Mouse (Mus musculus) kidney, postnatal 25 days (tissue): Measurements from ENCODE around the gene Timd4.
A peak's percentile ranks its signal among the peaks of the same experiment; 100 is the strongest.

Source experiments
- DNase-seq, 2 experiments: peaks; one replicate each; pipeline ENCODE4 v3.0.0; 2021; ENCODE audit warnings: mixed read lengths in 2 of 2

The Timd4 gene

DNA sequence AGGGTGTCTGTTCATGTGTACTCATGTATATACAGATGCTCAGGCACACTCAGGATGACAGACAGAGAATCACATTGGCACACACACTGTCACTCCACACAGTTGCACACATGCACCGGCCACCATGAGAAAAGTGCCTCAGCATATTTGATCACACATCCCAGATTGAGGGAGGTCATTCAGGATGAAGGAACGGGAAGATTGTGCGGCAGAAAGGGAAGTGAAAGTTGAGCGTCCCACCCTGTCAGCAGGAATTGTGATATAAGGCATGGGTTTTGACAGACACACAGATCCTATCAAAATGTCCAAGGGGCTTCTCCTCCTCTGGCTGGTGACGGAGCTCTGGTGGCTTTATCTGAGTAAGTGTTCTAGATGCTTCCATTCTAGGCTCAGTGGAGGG, at the start of gene Timd4:
Gene Timd4 (plus strand): TSS at position 290 of the 400 bp plus-strand sequence.
- no peak for DNase-seq

DNA sequence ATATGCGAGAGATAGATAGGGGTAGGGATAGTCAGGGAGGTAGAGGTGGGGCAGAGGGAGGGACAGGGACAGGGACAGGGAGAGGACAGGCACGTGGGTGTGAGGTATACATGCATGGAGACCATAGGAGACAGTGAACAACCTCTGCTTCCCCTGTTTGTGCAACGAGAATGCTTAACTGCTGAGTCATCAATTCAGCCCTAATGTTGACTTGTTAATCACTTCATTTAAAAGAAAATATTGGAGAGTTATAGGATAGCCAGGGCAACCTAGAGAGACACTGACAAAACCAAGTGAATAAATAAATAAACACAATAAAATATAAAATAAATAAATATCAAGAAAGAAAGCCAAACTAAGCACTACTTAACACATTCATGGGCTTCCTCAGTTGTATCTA, 33.7 kb upstream of the Timd4 start:
- no peak for DNase-seq

DNA sequence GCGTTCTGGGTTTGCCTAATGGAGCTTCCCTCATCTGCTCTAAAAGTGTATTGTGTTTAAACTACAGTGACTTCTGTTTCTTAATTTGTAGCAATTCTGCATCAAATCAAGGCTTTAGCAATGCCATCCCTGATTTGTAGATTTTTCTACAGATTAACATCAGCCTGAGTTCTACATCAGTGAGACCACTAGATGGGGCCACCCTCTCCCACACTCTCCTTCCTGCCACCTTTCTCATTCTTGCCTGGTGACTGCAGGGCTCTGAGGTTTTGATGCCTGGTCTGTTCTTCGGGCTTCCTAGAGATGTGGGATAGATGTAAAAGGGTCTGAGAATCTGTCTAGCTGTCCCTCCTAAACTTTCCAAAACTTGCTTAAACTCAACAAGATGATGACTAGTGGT, 30.8 kb upstream of the Timd4 start:
- no peak for DNase-seq

DNA sequence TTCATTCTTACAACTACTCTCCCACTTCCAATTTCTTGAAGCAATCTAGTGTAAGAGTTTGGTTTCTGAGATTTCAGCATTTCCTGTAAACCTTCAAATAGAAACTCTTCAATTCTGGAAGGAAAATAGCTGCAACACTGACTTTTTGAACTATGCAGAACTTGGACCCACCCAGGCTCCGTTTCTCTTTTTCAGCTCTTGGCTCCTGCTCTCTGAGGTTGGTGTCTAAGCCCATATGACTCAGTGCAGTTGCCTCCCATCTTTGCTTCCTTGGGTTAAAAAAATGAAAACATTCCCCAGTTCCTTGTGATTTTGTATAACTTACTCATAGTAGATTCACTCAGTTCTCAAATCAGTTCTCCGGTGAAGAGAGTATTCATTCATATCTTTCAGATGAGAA, 6.2 kb upstream of the Timd4 start:
- no peak for DNase-seq

DNA sequence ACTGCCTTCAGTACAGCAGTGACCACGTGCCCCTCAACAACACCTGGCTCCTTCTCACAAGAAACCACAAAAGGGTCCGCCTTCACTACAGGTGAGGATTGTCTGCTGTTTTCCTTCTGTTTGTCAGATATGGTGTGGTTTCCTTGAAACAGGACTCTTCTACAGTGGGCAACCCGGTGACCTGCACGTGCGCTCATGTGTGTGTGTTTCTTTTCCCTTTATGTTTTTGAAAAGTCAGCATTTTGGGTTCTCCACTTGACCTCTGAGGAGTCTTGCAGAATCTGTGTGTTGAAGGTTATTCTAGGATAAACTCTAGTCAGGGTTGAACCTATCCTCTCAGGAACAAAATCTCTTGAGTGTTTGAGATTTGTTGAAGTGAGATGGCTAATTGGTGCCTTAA, 7.1 kb downstream of the Timd4 start:
- DNase-seq = no peak

DNA sequence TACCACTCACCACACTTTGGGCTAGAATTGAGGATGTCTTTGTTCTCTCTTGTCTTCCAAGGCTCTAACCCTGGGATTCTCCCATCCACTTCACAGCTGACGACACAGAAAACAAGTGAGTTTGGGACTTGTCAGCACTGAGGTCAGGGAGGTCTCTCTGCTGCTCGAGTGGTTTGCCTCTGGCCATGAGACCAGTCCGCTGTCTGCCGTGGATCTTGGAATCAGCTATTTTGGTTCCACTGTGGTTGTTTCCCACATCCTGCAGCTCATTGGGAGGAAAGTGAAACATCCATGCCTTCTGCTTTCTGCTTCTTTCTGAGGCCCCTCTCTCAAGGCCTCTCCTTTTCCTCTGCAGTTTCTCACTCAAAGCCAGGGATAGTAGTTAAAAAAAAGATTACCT, 9.3 kb downstream of the Timd4 start:
- no peak for DNase-seq

DNA sequence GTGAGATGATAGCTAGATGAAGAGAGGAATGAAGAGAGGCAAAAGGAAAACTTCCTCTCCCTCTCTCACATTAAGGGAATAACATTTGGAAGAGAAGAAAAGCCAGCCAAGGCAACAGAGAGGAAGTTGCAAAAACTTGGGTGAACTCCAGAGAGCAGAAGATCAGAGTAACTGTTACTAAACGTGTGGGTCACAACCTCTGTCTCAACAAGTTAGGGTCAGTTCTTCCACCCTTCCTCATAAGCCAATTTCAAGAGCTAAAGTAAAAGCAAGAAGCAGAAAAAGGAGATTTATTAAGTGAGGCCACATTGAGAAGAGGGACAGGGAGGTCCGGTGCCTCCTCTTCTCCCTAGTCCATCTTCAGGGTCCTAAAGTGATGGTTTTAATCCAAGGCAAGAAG, 19.7 kb downstream of the Timd4 start:
- peak in 1 of 2 experiments; percentile 9 for DNase-seq

- DNase-seq = no peak
These were observed 24.5 kb downstream of the Timd4 start for GRCm38 (mm10) chr11:46835080-46835479.

DNA sequence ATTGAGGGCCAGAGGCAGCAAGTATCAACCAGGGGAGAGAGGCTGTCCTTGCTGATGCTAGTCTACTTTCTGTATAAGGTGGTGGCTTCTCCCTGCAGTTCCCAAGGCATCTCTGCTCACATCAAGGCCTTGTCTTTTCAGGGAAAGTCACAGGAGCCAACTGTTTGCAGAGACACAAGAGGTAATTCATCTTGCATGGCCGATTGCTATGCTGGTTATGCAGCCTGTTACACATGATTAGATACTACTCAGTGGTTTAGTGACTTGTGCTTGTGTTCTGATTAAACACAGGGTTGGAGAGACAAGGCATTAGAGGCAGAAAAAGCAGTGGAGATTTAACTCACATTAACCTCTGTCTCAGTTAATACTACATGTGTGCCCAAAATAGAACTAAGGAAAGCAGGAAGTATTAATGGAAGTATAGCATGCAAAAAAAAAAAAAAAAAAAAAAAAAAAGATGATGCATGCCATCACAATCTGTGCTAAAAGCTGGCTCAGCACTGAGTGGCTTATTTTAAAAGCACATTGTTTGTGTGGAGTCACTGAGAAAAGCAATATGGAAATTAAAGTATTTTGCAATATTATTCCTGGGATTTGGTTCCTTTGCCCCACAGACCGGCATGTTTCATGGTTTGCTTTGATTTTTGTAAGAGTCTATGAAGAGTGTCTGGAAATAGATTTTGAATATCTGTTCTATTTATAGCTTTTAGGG, 31.6 kb downstream of the Timd4 start:
- no peak for DNase-seq

GRCm38 (mm10) chr11:46846661-46847060, 36.1 kb downstream of the Timd4 start:
- peak; percentile 50 to 77 for DNase-seq

DNA sequence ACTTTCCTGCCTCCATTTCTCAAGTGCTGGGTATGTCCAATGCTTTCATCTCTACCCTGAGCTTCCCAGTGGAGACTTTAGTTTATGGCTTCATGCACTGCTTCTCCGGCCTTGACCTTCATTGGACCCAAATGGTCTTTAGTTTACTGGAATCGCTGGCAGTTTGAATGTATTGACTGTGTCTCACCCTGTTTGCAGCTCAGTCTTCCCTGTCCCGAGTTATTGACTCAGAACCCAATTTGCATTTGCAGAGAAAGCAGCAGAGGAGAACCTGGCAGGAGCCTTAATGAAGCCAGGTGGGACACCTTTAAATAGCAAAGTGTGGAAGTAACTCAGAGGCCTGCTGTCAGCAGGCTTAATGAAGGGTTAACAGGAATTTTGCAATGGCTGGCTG, 37.2 kb downstream of the Timd4 start:
- DNase-seq = no peak

DNA sequence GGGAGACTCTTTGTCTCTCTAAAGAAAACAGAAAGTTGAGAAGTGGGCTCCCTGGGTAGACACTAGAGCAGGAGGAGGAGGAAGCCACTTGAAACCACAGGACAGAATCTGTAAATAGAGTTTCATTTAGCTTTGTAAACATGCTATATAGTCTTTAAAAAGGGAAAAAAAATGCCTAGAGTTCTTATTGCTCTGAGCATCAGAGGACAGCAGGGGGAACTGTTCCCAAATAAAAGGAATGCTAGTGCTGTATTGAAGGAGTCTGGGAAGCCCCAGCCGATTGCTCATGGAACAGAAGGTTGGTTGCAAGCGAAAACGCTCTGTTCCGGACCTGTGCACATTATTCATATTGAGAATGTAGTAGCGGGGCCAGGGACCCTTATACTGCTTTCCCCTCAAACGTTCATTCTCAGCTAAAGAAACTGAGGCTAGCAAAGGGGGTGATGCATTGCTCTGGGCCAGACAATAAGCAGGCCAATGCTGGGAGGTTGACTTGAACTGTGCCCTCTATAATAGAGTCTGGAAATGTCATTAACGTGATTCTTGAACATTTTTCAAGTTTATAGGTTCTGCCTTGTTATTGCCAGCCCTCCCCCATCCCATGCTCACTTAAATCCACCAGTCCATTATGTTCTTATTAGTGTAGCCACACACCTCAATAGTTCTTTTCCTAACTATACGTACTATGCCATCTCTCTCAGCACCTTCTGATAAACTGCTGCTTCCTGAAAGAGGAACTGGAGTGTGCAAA, 37.8 kb downstream of the Timd4 start:
- no peak for DNase-seq

DNA sequence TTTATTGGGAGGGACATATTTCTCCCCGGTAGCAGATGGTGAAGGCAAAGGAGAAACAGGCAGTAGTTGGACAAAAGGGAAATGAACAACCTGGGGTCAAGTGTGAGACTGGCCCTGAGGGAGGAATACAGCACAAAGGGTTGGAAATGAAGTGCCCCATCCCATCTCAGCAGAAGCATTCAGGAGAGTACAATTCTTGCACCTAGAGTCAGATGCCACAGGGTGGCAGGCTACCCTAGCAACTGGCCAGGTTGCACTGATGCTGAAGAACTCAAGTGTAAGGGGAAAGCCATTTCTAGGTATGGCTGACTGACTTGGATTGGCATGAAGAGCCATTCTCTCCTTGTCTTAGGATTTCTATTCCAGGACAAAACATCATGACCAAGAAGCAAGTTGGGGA, 54.2 kb downstream of the Timd4 start:
- peak in 1 of 2 experiments; percentile 9 for DNase-seq

GRCm38 (mm10) chr11:46868594-46868993, 58.0 kb downstream of the Timd4 start:
- DNase-seq = no peak

GRCm38 (mm10) chr11:46875774-46876173, 65.2 kb downstream of the Timd4 start:
- DNase-seq = no peak

DNA sequence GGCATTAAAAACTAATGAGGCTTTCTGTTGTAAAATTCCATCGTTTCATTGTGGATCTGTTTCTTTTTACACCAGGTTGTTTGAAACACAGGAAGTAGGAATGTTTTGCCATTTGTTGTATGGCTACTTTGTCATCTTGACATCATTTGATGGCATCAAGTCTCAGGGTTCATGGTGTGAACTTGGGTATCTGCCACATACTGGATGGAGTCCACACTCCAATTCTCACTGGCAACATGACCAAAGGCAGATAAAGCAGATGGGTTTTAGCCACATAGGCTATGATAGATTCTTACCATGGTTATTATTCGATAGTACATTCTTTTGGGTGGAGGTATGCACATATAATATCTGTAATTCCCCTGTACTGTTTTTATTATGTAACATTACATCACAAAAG, 71.9 kb downstream of the Timd4 start:
- no peak for DNase-seq

- no peak for DNase-seq
These were observed 78.5 kb downstream of the Timd4 start for GRCm38 (mm10) chr11:46889093-46889492.
